Mouse (Mus musculus): ENCODE data around the gene H2-D1. TPM values are rescaled to one million over a fixed set of nuclear protein-coding genes. Genes with fewer than 3 reads are reported as not detected.
"Not testable (repeated sequence)": the region's sequence is repeated elsewhere in the genome, so short reads cannot be mapped to it uniquely, and the experiment has no call there.

Gene H2-D1
- total RNA-seq, 1 experiment from 2014 or later, result 109 TPM

DNA sequence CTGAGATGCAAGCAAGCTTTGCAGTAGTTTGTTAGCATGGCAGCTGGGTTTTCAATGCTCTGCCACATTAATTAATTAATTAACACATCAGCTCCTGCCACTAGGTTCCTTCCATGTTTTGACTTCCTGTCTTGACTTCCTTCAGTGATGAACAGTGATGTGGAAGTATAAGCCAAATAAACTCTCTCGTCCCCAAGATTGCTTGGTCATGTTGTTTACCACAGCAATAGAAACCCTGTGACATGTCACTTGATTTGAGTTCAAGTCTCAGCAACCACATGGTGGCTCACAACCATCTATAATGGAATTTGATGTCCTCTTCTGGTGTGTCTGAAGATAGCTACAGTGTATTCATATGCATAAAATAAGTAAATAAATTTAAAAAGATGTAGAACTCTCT, 5.2 kb upstream of the H2-D1 start:
- no peak for DNase-seq

- DNase-seq, result peak; percentile 91
Observed at GRCm38 (mm10) chr17:35257824-35258491, 4.6 kb upstream of the H2-D1 start.

DNA sequence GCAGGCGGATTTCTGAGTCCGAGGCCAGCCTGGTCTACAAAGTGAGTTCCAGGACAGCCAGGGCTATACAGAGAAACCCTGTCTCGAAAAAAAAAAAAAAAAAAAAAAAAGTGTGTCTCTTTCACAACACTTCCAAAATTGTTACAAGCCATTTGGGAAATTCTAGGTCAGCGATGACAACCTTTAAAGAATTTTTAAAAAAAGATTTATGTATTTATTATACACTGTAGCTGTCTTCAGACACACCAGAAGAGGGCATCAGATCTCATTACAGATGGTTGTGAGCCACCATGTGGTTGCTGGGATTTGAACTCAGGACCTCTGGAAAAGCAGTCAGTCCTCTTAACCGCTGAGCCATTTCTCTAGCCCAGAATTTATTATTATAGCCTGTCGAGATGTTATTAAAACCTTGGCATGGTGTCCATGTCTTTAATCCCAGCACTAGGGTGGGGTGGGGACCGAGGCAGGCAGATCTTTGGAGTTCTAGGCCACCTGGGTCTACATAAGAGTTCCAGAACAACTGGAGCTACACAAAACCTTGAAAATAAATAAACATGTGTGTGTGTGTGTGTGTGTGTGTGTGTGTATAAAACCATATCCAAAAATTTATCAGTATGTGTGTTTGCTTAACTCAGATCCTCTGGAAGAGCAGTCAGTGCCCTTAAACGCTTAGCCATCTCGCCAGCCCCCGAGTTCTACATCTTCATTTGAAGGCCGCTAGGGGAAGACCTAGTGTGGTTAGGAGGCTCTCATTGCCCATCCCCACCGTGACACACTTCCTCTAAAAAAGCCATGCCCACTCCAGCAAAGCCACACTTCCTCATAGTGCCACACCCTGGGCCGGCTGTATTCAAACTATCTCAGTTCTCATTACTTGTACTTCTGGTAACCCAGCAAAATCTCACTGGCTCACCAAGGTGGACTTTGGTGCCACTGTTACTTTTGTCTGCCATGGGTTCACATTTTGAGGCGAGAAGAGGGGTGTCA, 3.7 kb upstream of the H2-D1 start:
- DNase-seq, result no peak

DNA sequence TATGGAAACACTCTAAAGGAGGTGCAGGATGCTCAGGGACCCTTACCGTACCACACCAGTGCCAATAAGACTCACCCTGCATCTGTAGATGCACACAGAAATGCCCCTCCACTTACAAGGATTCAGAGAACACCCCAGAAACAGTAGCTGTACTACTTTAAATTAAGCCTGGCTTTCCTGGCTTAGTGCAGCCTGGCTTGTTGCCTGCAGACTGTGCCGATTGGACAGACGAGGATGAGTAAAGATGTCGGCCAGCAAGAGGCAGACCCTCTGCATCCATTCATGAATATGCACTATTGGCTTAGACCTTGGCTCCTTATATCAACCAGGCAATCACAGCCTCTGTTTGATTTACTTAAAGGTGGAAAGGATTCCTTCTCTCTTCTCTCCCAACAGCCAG, 2.9 kb upstream of the H2-D1 start:
- no peak for DNase-seq

DNA sequence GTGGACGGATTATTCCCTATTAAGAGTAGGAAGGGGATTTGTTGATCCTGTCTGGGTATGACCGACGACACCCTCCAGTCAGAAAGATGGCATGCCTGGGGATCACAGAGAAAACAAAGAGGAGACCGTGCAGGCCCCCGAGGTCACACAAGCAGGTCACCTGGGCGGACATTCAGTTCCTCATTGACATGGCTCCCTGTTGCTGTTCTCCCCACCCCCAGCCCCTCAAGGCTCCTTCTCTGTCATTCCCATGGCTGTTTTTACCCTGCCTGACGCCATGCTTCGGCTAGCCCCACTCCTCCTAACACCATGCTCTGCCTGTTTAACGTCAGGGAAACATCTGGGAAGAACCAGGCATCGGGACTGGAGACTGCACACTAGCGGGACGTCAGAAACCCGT, 879 bp upstream of the H2-D1 start:
- no peak for DNase-seq

DNA sequence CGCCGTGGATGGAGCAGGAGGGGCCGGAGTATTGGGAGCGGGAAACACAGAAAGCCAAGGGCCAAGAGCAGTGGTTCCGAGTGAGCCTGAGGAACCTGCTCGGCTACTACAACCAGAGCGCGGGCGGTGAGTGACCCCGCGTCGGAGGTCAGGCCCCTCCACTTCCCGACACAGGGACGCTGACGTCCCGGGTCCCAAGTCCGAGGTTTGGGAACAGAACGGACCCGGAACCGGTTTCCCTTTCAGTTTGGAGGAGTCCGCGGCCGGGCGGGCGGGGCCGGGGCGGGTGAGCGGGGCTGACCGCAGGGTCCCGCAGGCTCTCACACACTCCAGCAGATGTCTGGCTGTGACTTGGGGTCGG, 973 bp downstream of the H2-D1 start:
- DNase-seq, result peak; percentile 29

DNA sequence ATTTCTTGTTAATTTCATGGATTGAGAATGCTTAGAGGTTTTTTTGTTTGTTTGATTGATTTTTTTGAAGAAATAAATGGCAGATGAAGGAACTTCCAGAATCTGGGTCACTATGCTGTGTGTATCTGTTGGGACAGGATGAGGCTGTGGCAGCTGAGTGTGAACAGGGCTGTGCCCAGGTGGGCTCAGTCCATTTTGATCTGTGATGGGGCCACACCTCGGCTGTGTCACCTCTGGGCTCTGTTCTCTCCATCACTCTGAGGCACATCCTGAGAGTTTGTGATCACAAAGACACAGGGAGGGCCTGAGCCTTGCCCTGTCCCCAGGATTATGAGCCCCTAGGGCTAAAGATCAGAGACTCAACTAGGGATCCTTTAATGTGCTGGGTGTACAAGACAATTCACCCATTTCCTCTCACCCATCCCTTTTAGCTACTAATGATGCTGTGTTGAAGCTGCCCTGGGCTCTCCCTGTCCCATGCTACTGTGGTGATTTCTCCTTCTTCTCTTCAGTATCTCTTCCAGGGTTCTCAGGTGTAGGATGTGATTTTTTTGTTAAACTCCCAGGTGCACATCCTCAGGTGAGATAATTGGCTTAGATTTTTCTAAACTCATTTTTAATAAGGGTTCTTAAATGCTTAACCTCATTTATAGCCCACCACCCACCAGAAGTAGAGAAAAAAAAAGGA, 5.0 kb downstream of the H2-D1 start:
- no peak for DNase-seq

- peak; percentile 70 for DNase-seq
Observed at GRCm38 (mm10) chr17:35269653-35270347, 7.3 kb downstream of the H2-D1 start.

DNA sequence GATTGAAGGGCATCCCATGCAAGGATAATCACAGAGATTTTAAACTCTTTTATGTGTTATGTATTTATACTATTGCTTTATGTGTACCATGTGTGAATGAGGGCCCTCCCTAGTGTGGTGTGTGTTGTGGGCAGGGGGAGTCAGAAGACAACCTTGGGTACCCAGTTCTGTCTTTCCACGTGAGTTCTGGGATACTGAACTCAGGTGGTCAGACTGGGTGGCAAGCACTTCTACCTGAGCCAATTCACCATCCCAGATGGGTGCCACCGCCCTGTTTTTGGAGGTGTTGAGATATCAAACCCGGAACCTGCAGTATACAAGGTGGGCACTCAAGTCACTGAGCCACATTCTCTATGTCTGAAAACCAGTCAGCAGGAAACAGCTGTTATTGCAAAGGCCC, 9.7 kb downstream of the H2-D1 start:
- DNase-seq, result no peak

- DNase-seq, result peak; percentile 92
Observed at GRCm38 (mm10) chr17:35274770-35275169, 12.2 kb downstream of the H2-D1 start.

DNA sequence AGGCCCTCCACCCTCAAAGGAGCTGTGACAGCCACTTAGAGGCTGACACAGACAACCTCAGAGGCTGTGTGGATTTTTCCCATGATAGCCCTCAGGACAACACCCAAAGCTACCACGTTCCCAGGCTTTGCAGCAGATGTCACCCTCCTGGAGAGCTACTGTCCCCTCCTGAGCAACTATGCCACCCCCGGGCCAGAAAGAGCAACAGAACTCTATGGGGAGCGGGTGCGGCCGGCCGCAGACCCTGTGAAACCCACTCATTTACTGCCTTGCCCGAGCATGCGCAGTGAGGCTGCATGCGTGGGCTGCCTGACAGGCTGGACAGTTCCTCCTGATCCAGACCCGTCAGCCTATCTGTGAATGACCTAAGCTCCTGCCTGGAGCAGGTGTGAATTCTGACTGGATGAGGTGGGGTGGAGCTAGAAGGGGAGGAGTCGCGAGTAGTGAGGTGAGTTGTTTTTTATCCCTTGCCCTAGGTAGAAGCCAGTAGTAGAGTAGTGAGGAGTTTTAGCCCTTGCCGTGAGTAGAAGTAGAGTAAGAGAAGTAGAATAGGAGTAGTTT, 13.9 kb downstream of the H2-D1 start:
- no peak for DNase-seq

- no peak for DNase-seq
Observed at GRCm38 (mm10) chr17:35278049-35278448, 15.5 kb downstream of the H2-D1 start.

DNA sequence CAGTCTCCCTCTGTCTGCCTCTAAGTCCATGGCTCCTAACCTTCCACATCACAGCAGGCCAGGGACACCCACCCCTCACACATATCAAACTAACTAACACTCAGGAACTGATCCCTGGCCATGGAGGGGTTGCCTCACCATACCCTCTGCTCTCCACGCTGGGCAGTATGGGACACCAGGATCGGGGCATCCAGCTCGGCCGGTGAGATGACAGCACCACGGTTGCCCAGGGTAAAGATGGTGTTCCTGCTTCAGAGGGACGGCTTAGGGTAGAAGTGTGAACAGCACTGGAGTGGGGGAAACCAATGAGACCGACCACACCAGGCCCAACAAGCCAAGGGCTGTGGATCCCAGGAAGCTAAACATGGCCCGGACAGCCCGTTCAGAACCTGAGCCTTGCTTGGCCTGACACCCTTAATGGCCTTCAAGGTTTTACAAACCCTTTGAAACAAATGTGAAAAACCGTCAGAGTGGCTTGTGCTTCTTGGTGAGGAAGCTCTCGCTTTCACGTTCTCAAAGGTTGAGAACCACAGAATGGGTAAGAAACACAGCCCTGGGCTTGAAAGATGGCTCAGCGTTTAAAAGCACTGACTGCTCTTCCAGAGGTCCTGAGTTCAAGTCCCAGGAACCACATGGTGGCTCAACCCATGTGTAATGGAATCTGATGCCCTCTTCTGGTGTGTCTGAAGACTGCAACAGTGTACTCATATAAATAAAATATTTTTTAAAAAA, 16.6 kb downstream of the H2-D1 start:
- DNase-seq, result no peak

DNA sequence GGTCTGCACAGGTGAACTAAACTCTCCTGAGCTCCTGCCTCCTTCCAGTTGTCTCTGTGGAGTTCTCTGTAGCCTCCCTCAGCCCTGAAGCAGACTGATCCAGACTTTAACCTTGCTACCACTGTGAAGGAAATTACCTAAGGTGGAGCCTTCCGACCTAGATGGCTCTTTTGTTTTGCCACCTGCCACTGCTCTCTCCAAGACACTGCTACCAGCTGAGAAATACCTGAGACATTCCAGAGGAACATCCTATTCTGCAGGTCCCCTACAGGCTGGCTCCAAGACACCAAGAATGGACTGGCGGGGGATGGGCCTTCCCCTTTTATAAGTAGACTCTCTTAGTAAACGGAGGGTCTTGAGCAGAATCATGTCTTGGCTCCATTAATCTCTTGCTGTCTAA, 17.7 kb downstream of the H2-D1 start:
- no peak for DNase-seq

DNA sequence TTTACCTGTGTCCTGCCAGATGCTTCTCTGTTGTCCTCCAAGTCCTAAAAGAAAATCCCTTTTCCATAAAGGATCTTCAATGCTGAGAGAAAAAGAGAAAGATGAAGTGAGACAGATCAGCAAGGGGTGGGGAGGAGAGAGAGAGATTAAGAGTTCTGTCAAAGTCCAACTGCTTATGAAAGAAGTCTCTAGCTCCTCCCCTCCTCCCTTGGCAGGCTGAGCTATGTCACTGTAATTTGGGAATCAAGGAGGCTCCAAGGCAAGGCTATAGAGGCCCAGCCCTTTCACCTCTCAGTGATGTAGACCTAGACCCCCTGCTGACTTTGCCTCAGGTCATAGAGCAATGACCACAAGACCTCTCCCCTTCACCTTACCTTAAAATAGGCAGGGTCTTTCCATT, 22.9 kb downstream of the H2-D1 start:
- DNase-seq, result no peak

GRCm38 (mm10) chr17:35295796-35296195, 33.3 kb downstream of the H2-D1 start:
- peak; percentile 65 for DNase-seq

DNA sequence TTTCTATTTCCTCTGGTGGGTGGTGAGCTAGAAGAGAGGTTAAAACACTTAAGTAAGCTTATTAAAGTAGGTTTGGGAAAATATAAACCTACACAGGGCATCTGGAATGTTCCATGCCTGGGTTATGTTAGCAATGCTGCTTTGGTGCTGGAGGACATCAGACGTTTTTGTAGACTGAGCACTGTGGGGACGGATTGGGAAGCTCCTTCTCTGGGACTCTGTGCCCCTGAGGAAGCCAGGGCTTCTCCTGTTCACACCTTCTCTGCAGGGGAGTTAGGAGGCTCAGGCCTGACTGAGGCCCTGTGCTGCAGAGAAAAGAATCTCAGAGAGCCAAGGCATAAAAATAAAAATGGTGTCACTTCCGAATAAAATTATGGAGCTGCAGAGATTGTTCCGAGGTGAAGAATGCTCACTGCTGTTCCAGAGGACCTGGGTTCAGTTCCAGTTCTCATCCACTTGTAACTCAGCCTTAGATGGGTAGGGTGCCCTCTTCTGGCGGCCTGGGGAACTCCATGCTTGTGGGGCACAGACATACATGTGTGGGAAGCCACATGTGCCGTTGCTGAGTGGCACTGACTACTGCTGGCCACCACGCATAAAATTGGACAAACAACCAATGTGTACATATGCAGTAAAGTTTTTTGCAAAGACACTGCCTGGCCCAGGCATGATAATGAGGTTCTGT, 37.9 kb downstream of the H2-D1 start:
- DNase-seq, result not testable (repeated sequence)

GRCm38 (mm10) chr17:35301645-35302258, 39.2 kb downstream of the H2-D1 start:
- DNase-seq, result peak; percentile 98

- no peak for DNase-seq
Observed at GRCm38 (mm10) chr17:35303271-35303670, 40.7 kb downstream of the H2-D1 start.

DNA sequence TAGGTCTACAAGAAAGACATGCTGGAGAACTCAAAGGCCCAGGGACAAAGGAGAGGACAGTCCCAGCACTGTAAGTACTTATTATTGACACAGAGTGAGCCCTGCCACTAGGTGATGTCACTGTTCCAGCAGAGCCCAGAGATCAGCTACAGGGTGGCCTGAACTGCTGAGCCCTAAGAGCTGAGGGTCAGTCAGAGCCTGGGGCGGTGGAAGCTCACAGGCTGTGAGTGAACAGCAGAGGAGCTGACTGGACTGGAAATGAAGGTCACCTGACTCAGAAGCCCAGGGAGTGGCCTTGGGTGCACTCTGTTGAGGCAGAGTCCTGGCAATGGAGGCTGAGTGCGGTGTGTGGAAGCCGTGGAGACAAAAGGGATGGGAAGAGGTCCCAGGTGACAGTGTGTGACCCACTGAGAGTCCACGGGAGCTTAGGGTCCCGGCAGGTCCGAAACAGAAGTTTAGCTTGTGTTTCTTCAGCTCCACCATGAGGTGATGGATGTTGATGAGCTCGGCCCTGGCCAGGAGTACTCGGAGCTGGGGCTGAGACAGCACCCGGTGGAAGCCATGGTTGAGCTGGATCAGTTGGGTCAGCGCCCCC, 41.3 kb downstream of the H2-D1 start:
- DNase-seq, result peak; percentile 65

All from adrenal gland, postnatal 25 days (tissue).